Mouse (Mus musculus): ENCODE data around the gene Emc9. TPM values are rescaled to one million over a fixed set of nuclear protein-coding genes. Genes with fewer than 3 reads are reported as not detected.

Emc9 gene
- polyA plus RNA-seq (2014; fragmentation: Illumina TruSeq; extraction: RNeasy Lipid Tissue Mini Kit (QIAGEN cat#74804); ENCODE audit: low read depth, low replicate concordance) = 2.7 TPM

GRCm38 (mm10) chr14:55584702-55585565 is at the start of gene Emc9:
Emc9 (minus strand) TSS chr14:55585302.

GRCm38 (mm10) chr14:55617822-55618221 is 32.7 kb upstream of the Emc9 start, which contains the start of gene Rec8:
Rec8 (plus strand) TSS chr14:55618037.

GRCm38 (mm10) chr14:55603271-55603632 is 18.1 kb upstream of the Emc9 start, which contains the start of gene Irf9:
Irf9 (plus strand) TSS chr14:55603571.

GRCm38 (mm10) chr14:55591331-55591891 is 6.3 kb upstream of the Emc9 start, which contains the start of gene Rnf31:
Rnf31 (plus strand) TSS chr14:55591708.

GRCm38 (mm10) chr14:55590748-55591330 is 5.7 kb upstream of the Emc9 start, which contains the start of gene Psme2:
Psme2 (minus strand) TSS chr14:55591113.

GRCm38 (mm10) chr14:55577871-55578667 is 7.0 kb downstream of the Emc9 start, which contains the start of gene Psme1:
Psme1 (plus strand) TSS chr14:55578123.

GRCm38 (mm10) chr14:55575302-55575701 is 9.8 kb downstream of the Emc9 start, which contains the start of gene Fitm1:
Fitm1 (plus strand) TSS chr14:55575617.

GRCm38 (mm10) chr14:55560202-55561073 is 24.7 kb downstream of the Emc9 start, which contains the start of gene A730061H03Rik:
A730061H03Rik (minus strand) TSS chr14:55560406.

GRCm38 (mm10) chr14:55559799-55560201 is 25.3 kb downstream of the Emc9 start, which contains the start of gene Dcaf11:
Dcaf11 (plus strand) TSS chr14:55560006.

GRCm38 (mm10) chr14:55540067-55540786 is 44.9 kb downstream of the Emc9 start, which contains the start of gene Pck2:
Pck2 (plus strand) TSS chr14:55540266.

Other genes starting within 250 kb of the Emc9 start
- gene Dhrs4, start 106.5 kb downstream of the Emc9 start, polyA plus RNA-seq (2014; fragmentation: Illumina TruSeq; extraction: RNeasy Lipid Tissue Mini Kit (QIAGEN cat#74804); ENCODE audit: low read depth, low replicate concordance) = 19.4 TPM
- gene Carmil3, start 94.7 kb downstream of the Emc9 start, polyA plus RNA-seq (2014; fragmentation: Illumina TruSeq; extraction: RNeasy Lipid Tissue Mini Kit (QIAGEN cat#74804); ENCODE audit: low read depth, low replicate concordance) = not detected
- gene Cpne6, start 74.9 kb downstream of the Emc9 start, polyA plus RNA-seq (2014; fragmentation: Illumina TruSeq; extraction: RNeasy Lipid Tissue Mini Kit (QIAGEN cat#74804); ENCODE audit: low read depth, low replicate concordance) = not detected
- gene Nrl, start 60.3 kb downstream of the Emc9 start, polyA plus RNA-seq (2014; fragmentation: Illumina TruSeq; extraction: RNeasy Lipid Tissue Mini Kit (QIAGEN cat#74804); ENCODE audit: low read depth, low replicate concordance) = 0.11 TPM
- gene Pck2, start 45.0 kb downstream of the Emc9 start, polyA plus RNA-seq (2014; fragmentation: Illumina TruSeq; extraction: RNeasy Lipid Tissue Mini Kit (QIAGEN cat#74804); ENCODE audit: low read depth, low replicate concordance) = 0.35 TPM
- gene Dcaf11, start 25.3 kb downstream of the Emc9 start, polyA plus RNA-seq (2014; fragmentation: Illumina TruSeq; extraction: RNeasy Lipid Tissue Mini Kit (QIAGEN cat#74804); ENCODE audit: low read depth, low replicate concordance) = 14.7 TPM
- not detected for gene A730061H03Rik, start 24.9 kb downstream of the Emc9 start, polyA plus RNA-seq (2014; fragmentation: Illumina TruSeq; extraction: RNeasy Lipid Tissue Mini Kit (QIAGEN cat#74804); ENCODE audit: low read depth, low replicate concordance)
- gene Fitm1, start 9.7 kb downstream of the Emc9 start, polyA plus RNA-seq (2014; fragmentation: Illumina TruSeq; extraction: RNeasy Lipid Tissue Mini Kit (QIAGEN cat#74804); ENCODE audit: low read depth, low replicate concordance) = not detected
- gene Psme1, start 7.2 kb downstream of the Emc9 start, polyA plus RNA-seq (2014; fragmentation: Illumina TruSeq; extraction: RNeasy Lipid Tissue Mini Kit (QIAGEN cat#74804); ENCODE audit: low read depth, low replicate concordance) = 25.6 TPM
- 17.0 TPM for gene Psme2, start 5.8 kb upstream of the Emc9 start, polyA plus RNA-seq (2014; fragmentation: Illumina TruSeq; extraction: RNeasy Lipid Tissue Mini Kit (QIAGEN cat#74804); ENCODE audit: low read depth, low replicate concordance)
- 2.1 TPM for gene Rnf31, start 6.4 kb upstream of the Emc9 start, polyA plus RNA-seq (2014; fragmentation: Illumina TruSeq; extraction: RNeasy Lipid Tissue Mini Kit (QIAGEN cat#74804); ENCODE audit: low read depth, low replicate concordance)
- 2.6 TPM for gene Irf9, start 18.3 kb upstream of the Emc9 start, polyA plus RNA-seq (2014; fragmentation: Illumina TruSeq; extraction: RNeasy Lipid Tissue Mini Kit (QIAGEN cat#74804); ENCODE audit: low read depth, low replicate concordance)
- gene Rec8, start 32.7 kb upstream of the Emc9 start, polyA plus RNA-seq (2014; fragmentation: Illumina TruSeq; extraction: RNeasy Lipid Tissue Mini Kit (QIAGEN cat#74804); ENCODE audit: low read depth, low replicate concordance) = 8.3 TPM
- 67.7 TPM for gene Ipo4, start 50.7 kb upstream of the Emc9 start, polyA plus RNA-seq (2014; fragmentation: Illumina TruSeq; extraction: RNeasy Lipid Tissue Mini Kit (QIAGEN cat#74804); ENCODE audit: low read depth, low replicate concordance)
- gene Gm49378, start 52.6 kb upstream of the Emc9 start, polyA plus RNA-seq (2014; fragmentation: Illumina TruSeq; extraction: RNeasy Lipid Tissue Mini Kit (QIAGEN cat#74804); ENCODE audit: low read depth, low replicate concordance) = 1.6 TPM
- 5.9 TPM for gene Tm9sf1, start 58.5 kb upstream of the Emc9 start, polyA plus RNA-seq (2014; fragmentation: Illumina TruSeq; extraction: RNeasy Lipid Tissue Mini Kit (QIAGEN cat#74804); ENCODE audit: low read depth, low replicate concordance)
- 45.9 TPM for gene Tssk4, start 64.9 kb upstream of the Emc9 start, polyA plus RNA-seq (2014; fragmentation: Illumina TruSeq; extraction: RNeasy Lipid Tissue Mini Kit (QIAGEN cat#74804); ENCODE audit: low read depth, low replicate concordance)
- gene Mdp1, start 75.2 kb upstream of the Emc9 start, polyA plus RNA-seq (2014; fragmentation: Illumina TruSeq; extraction: RNeasy Lipid Tissue Mini Kit (QIAGEN cat#74804); ENCODE audit: low read depth, low replicate concordance) = 4.4 TPM
- 54.2 TPM for gene Gmpr2, start 86.6 kb upstream of the Emc9 start, polyA plus RNA-seq (2014; fragmentation: Illumina TruSeq; extraction: RNeasy Lipid Tissue Mini Kit (QIAGEN cat#74804); ENCODE audit: low read depth, low replicate concordance)
- gene Nedd8, start 86.8 kb upstream of the Emc9 start, polyA plus RNA-seq (2014; fragmentation: Illumina TruSeq; extraction: RNeasy Lipid Tissue Mini Kit (QIAGEN cat#74804); ENCODE audit: low read depth, low replicate concordance) = 54.1 TPM
- 18.0 TPM for gene Tinf2, start 96.5 kb upstream of the Emc9 start, polyA plus RNA-seq (2014; fragmentation: Illumina TruSeq; extraction: RNeasy Lipid Tissue Mini Kit (QIAGEN cat#74804); ENCODE audit: low read depth, low replicate concordance)
- gene Tgm1, start 128.6 kb upstream of the Emc9 start, polyA plus RNA-seq (2014; fragmentation: Illumina TruSeq; extraction: RNeasy Lipid Tissue Mini Kit (QIAGEN cat#74804); ENCODE audit: low read depth, low replicate concordance) = not detected
- 0.35 TPM for gene Rabggta, start 137.0 kb upstream of the Emc9 start, polyA plus RNA-seq (2014; fragmentation: Illumina TruSeq; extraction: RNeasy Lipid Tissue Mini Kit (QIAGEN cat#74804); ENCODE audit: low read depth, low replicate concordance)
- 45.7 TPM for gene Dhrs1, start 160.4 kb upstream of the Emc9 start, polyA plus RNA-seq (2014; fragmentation: Illumina TruSeq; extraction: RNeasy Lipid Tissue Mini Kit (QIAGEN cat#74804); ENCODE audit: low read depth, low replicate concordance)
- 53.9 TPM for gene Nop9, start 160.4 kb upstream of the Emc9 start, polyA plus RNA-seq (2014; fragmentation: Illumina TruSeq; extraction: RNeasy Lipid Tissue Mini Kit (QIAGEN cat#74804); ENCODE audit: low read depth, low replicate concordance)
- gene Cideb, start 173.2 kb upstream of the Emc9 start, polyA plus RNA-seq (2014; fragmentation: Illumina TruSeq; extraction: RNeasy Lipid Tissue Mini Kit (QIAGEN cat#74804); ENCODE audit: low read depth, low replicate concordance) = not detected
- not detected for gene Ltb4r2, start 176.1 kb upstream of the Emc9 start, polyA plus RNA-seq (2014; fragmentation: Illumina TruSeq; extraction: RNeasy Lipid Tissue Mini Kit (QIAGEN cat#74804); ENCODE audit: low read depth, low replicate concordance)
- not detected for gene Ltb4r1, start 180.7 kb upstream of the Emc9 start, polyA plus RNA-seq (2014; fragmentation: Illumina TruSeq; extraction: RNeasy Lipid Tissue Mini Kit (QIAGEN cat#74804); ENCODE audit: low read depth, low replicate concordance)
- gene Adcy4, start 198.8 kb upstream of the Emc9 start, polyA plus RNA-seq (2014; fragmentation: Illumina TruSeq; extraction: RNeasy Lipid Tissue Mini Kit (QIAGEN cat#74804); ENCODE audit: low read depth, low replicate concordance) = 0.06 TPM
- gene Ripk3, start 203.6 kb upstream of the Emc9 start, polyA plus RNA-seq (2014; fragmentation: Illumina TruSeq; extraction: RNeasy Lipid Tissue Mini Kit (QIAGEN cat#74804); ENCODE audit: low read depth, low replicate concordance) = 0.69 TPM
- gene Nfatc4, start 237.8 kb upstream of the Emc9 start, polyA plus RNA-seq (2014; fragmentation: Illumina TruSeq; extraction: RNeasy Lipid Tissue Mini Kit (QIAGEN cat#74804); ENCODE audit: low read depth, low replicate concordance) = 0.11 TPM